Mouse (Mus musculus): ENCODE data around the gene St6galnac3. TPM values are rescaled to one million over a fixed set of nuclear protein-coding genes. Genes with fewer than 3 reads are reported as not detected.

The St6galnac3 gene
- polyA plus RNA-seq, 1 experiment from 2014 or later: 34.4 TPM

DNA sequence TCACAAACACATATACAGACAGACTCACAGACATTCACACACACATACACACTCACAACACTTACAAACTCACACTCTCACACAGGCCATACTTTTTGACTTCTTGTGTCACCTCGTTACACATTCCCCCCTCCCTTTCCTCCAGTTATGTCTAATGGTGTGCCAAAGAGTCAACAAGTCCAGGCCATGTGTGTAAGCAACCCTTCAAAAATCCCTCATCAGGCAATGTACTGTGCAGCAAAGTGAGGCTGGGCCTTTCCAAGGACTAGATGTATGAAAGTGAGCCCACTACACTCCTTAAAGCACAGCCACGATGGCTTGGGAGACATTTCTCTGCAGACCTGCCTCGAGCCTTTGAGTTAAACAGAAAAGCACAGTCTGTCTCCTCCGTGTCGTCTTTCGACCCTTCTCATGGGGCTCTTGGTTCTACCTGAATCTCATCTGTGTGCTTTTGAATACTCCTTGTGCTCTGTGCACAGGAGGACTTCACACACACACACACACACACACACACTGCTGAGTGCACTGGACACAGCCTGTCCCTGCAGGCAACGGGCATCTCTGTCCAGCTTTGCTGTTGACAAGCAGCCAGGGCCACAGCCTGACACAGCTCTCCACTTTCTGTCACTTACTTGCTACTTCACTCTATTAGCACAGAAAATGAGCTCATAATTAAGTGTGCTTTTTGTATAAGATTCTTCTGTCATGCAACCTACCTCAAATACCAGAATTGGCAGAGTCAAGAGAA is 177.9 kb downstream of the St6galnac3 start:
- H3K27me3 ChIP-seq (ENCODE audit: insufficient read depth, low read length): no peaks in the 10 kb centered on the region
- no peaks in the 10 kb centered on the region for H3K4me1 ChIP-seq (replicated peaks; ENCODE audit: insufficient read depth, low read length)
- TF ChIP-seq CTCF (IDR thresholded peaks at IDR 0.05; ENCODE audit: low read depth): no peak
- H3K9me3 ChIP-seq (replicated peaks; ENCODE audit: low read length): no peaks in the 10 kb centered on the region
- H3K4me2 ChIP-seq (ENCODE audit: low read length): no peak overlapping the region
- H3K27ac ChIP-seq: no peak overlapping the region
- H3K4me3 ChIP-seq (replicated peaks; ENCODE audit: low read depth, low read length): no peak overlapping the region
- no peaks in the 10 kb centered on the region for H3K36me3 ChIP-seq (ENCODE audit: insufficient read depth, low read length)
- no peak overlapping the region for H3K9ac ChIP-seq (ENCODE audit: low read depth, low read length)
- DNase-seq (ENCODE audit: low spot score) (no peak), ATAC-seq (replicated peaks; ENCODE audit: low FRiP score, low read depth) (no peak)
- 78% methylated on average over 7 of the region's 7 CpGs for WGBS

DNA sequence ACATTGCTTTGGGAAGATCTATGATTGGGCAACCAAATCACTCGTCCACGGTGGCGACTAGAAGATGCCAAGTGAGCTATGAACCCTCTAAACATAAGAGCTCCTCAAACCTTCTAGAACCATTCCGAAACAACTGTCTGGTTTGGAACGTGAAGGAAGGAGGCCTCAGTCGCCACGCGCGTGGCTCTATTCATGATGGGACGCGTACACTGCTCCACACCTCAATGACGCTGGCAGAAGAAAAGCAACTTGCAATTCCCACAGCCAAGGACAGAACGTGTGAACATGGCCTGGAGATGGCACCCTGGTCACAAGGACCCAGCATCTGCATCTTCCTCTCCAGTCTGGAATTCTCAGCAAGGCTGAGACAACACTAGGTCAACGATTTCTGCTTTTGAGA is 185.1 kb downstream of the St6galnac3 start:
- Histone ChIP-seq H3K36me3 (ENCODE audit: insufficient read depth, low read length) (0 out of 2 replicates have a peak, but pooled peaks cover 2% of the 10 kb centered on the region), H3K9me3 (replicated peaks; ENCODE audit: low read length) (no peaks in the 10 kb centered on the region), H3K4me2 (ENCODE audit: low read length) (no peak overlapping the region), H3K4me3 (replicated peaks; ENCODE audit: low read depth, low read length) (no peak overlapping the region), H3K27me3 (ENCODE audit: insufficient read depth, low read length) (no peaks in the 10 kb centered on the region), H3K9ac (ENCODE audit: low read depth, low read length) (no peak overlapping the region), H3K27ac (no peak overlapping the region), H3K4me1 (replicated peaks; ENCODE audit: insufficient read depth, low read length) (no peaks in the 10 kb centered on the region)
- ATAC-seq (replicated peaks; ENCODE audit: low FRiP score, low read depth) (no peak), DNase-seq (ENCODE audit: low spot score) (no peak)
- 95% methylated on average over 14 of the region's 14 CpGs for WGBS
- TF ChIP-seq CTCF (IDR thresholded peaks at IDR 0.05; ENCODE audit: low read depth): no peak

DNA sequence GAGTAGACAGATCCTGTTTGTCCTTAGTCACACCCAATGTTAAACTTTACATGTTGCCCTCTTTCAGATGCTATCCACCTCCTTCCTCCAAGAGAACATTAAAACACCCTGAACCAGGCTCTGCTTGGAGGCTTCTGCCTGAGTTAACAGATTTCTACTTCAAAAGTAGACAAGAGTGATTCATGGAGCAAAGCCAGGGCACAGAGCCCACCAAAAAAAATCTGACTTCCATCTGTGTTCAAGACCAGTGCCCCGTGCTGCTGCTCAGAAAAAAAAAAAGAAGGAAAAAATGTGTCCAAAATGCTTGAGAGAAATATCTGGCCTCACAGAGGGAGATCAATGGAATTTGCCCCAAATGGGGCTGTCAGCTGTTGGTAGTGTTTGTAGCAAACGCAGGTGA is 186.6 kb downstream of the St6galnac3 start:
- WGBS: 59% methylated on average over 2 of the region's 2 CpGs
- no peak overlapping the region for H3K9ac ChIP-seq (ENCODE audit: low read depth, low read length)
- H3K4me1 ChIP-seq (replicated peaks; ENCODE audit: insufficient read depth, low read length): no peaks in the 10 kb centered on the region
- H3K27ac ChIP-seq: no peak overlapping the region
- H3K9me3 ChIP-seq (replicated peaks; ENCODE audit: low read length): no peaks in the 10 kb centered on the region
- H3K4me3 ChIP-seq (replicated peaks; ENCODE audit: low read depth, low read length): no peak overlapping the region
- H3K27me3 ChIP-seq (ENCODE audit: insufficient read depth, low read length): no peaks in the 10 kb centered on the region
- H3K4me2 ChIP-seq (ENCODE audit: low read length): no peak overlapping the region
- DNase-seq (ENCODE audit: low spot score): no peak
- no peak for TF ChIP-seq CTCF (IDR thresholded peaks at IDR 0.05; ENCODE audit: low read depth)
- 0 out of 2 replicates have a peak, but pooled peaks cover 2% of the 10 kb centered on the region for H3K36me3 ChIP-seq (ENCODE audit: insufficient read depth, low read length)
- ATAC-seq (replicated peaks; ENCODE audit: low FRiP score, low read depth): no peak

DNA sequence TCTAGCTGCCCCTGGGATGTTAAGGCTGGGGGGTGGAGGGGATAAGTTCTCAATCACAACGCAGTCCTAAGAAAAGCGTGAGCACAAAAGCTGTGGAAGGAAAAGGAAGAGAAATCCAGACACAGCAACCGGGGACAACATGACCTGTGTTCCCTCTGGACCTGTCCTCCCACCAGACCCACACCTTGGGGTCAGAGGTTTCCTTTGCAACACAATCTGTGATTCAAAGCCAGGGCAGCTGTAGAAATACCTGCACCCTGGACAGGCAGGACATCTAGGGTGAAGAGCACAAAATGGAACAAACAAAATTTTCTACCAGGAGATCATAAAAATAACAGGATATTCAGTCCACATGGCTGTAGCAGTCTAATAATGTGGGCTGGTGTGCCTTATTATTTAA is 187.5 kb downstream of the St6galnac3 start:
- H3K9ac ChIP-seq (ENCODE audit: low read depth, low read length): no peak overlapping the region
- no peaks in the 10 kb centered on the region for H3K9me3 ChIP-seq (replicated peaks; ENCODE audit: low read length)
- no peak for TF ChIP-seq CTCF (IDR thresholded peaks at IDR 0.05; ENCODE audit: low read depth)
- H3K27me3 ChIP-seq (ENCODE audit: insufficient read depth, low read length): no peaks in the 10 kb centered on the region
- WGBS: 76% methylated on average over 3 of the region's 3 CpGs
- 0 out of 2 replicates have a peak, but pooled peaks cover 2% of the 10 kb centered on the region for H3K36me3 ChIP-seq (ENCODE audit: insufficient read depth, low read length)
- H3K27ac ChIP-seq: no peak overlapping the region
- DNase-seq (ENCODE audit: low spot score) (no peak), ATAC-seq (replicated peaks; ENCODE audit: low FRiP score, low read depth) (no peak)
- H3K4me3 ChIP-seq (replicated peaks; ENCODE audit: low read depth, low read length): no peak overlapping the region
- no peaks in the 10 kb centered on the region for H3K4me1 ChIP-seq (replicated peaks; ENCODE audit: insufficient read depth, low read length)
- no peak overlapping the region for H3K4me2 ChIP-seq (ENCODE audit: low read length)

DNA sequence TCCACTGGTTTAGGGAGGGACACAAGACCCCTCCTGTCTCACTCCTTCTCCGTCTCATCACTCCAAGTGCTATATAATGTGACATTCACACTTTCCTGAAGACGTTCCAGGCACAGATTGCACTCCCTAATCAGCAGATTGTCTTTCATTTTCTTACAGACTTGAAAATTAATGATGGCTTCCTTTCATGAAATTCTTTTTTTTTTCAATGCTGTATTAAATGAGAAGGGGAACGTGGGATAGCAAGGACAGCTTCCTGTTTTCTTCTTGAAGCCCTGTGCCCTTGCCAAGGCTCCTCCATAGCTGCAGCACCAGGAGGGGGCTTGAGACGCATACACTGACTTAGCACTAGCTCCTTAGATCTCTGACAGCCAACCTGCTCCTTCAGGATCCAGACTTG is 188.7 kb downstream of the St6galnac3 start:
- H3K27ac ChIP-seq: no peak overlapping the region
- H3K9me3 ChIP-seq (replicated peaks; ENCODE audit: low read length): no peaks in the 10 kb centered on the region
- H3K4me3 ChIP-seq (replicated peaks; ENCODE audit: low read depth, low read length): no peak overlapping the region
- H3K4me1 ChIP-seq (replicated peaks; ENCODE audit: insufficient read depth, low read length): no peaks in the 10 kb centered on the region
- TF ChIP-seq CTCF (IDR thresholded peaks at IDR 0.05; ENCODE audit: low read depth): no peak
- H3K27me3 ChIP-seq (ENCODE audit: insufficient read depth, low read length): no peaks in the 10 kb centered on the region
- H3K36me3 ChIP-seq (ENCODE audit: insufficient read depth, low read length): 0 out of 2 replicates have a peak, but pooled peaks cover 2% of the 10 kb centered on the region
- WGBS: 57% methylated on average over 4 of the region's 4 CpGs
- H3K9ac ChIP-seq (ENCODE audit: low read depth, low read length): no peak overlapping the region
- DNase-seq (ENCODE audit: low spot score) (no peak), ATAC-seq (replicated peaks; ENCODE audit: low FRiP score, low read depth) (no peak)
- H3K4me2 ChIP-seq (ENCODE audit: low read length): no peak overlapping the region

DNA sequence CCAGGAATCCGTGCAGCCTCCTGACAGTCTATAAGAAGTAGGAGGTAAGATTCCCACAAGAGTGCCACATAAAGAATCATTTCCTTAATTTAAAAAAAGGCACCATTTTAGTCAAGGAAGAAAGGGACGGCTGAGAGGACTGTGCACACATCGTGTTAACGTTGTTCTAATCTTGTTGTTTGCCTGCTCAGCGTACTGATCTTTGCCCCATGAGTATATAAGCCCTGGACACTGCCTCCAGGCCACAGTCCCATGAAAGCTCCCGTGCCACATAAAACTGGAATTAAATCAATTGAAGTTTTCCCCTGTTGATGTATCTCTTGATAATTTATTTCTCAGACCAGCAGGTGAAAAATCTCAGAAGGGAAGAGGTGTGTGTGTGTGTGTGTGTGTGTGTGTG is 195.8 kb downstream of the St6galnac3 start:
- no peaks in the 10 kb centered on the region for H3K9me3 ChIP-seq (replicated peaks; ENCODE audit: low read length)
- no peak overlapping the region for H3K9ac ChIP-seq (ENCODE audit: low read depth, low read length)
- H3K4me3 ChIP-seq (replicated peaks; ENCODE audit: low read depth, low read length): no peak overlapping the region
- H3K4me2 ChIP-seq (ENCODE audit: low read length): no peak overlapping the region
- TF ChIP-seq CTCF (IDR thresholded peaks at IDR 0.05; ENCODE audit: low read depth): no peak
- H3K27ac ChIP-seq: no peak overlapping the region
- ATAC-seq (replicated peaks; ENCODE audit: low FRiP score, low read depth) (0 out of 2 replicates have a peak, but pooled peaks have one; percentile 61), DNase-seq (ENCODE audit: low spot score) (peak; percentile 22)
- no peaks in the 10 kb centered on the region for H3K36me3 ChIP-seq (ENCODE audit: insufficient read depth, low read length)
- no peaks in the 10 kb centered on the region for H3K27me3 ChIP-seq (ENCODE audit: insufficient read depth, low read length)
- H3K4me1 ChIP-seq (replicated peaks; ENCODE audit: insufficient read depth, low read length): no peaks in the 10 kb centered on the region
- WGBS: 56% methylated on average over 6 of the region's 6 CpGs

Data from kidney, postnatal 0 days (tissue).